Mouse (Mus musculus) small intestine, adult 2 months (tissue): ENCODE results near the gene Prph2. TPM values are rescaled to one million over a fixed set of nuclear protein-coding genes. Genes with fewer than 3 reads are reported as not detected.

Source experiments
- H3K27ac ChIP-seq: fragments of 200-500 bp; 2 replicates; pipeline ENCODE4 v1.5.1; 2012; ENCODE audit warnings: low read depth, low read length, control low read depth, inconsistent platforms; ENCODE audit not compliant: insufficient read depth
- H3K27me3 ChIP-seq: fragments of 200-500 bp; 2 replicates; pipeline ENCODE4 v1.6.1; 2012; ENCODE audit warnings: mild to moderate bottlenecking, moderate library complexity, low read length, inconsistent platforms; ENCODE audit not compliant: control insufficient read depth, insufficient read depth
- H3K36me3 ChIP-seq: fragments of 200-500 bp; 2 replicates; pipeline ENCODE4 v1.6.1; 2012; ENCODE audit warnings: mild to moderate bottlenecking, low read length, control low read depth, inconsistent platforms; ENCODE audit not compliant: control insufficient read depth, insufficient read depth
- H3K4me1 ChIP-seq: fragments of 200-500 bp; 2 replicates; pipeline ENCODE4 v1.6.1; 2012; ENCODE audit warnings: low read length, inconsistent platforms, mixed read lengths; ENCODE audit not compliant: control insufficient read depth, insufficient read depth, insufficient read length
- H3K4me3 ChIP-seq: fragments of 200-500 bp; 2 replicates; pipeline ENCODE4 v1.5.1; 2012; ENCODE audit warnings: low read depth, mild to moderate bottlenecking, control low read depth, inconsistent platforms, low read length, moderate library complexity
- CTCF ChIP-seq: fragments of 200-500 bp; IDR thresholded peaks from 2 replicates; pipeline ENCODE4 v1.5.1; 2012; ENCODE audit warnings: low read depth, mild to moderate bottlenecking, control low read depth, inconsistent platforms, low read length, moderate library complexity, mixed read lengths; ENCODE audit not compliant: insufficient replicate concordance, insufficient read length; ENCODE audit errors: extremely low read depth
- POLR2A ChIP-seq: fragments of 200-500 bp; IDR thresholded peaks from 2 replicates; pipeline ENCODE4 v1.6.1; 2012; ENCODE audit warnings: low read depth, mild to moderate bottlenecking, control low read depth, inconsistent platforms, low read length, moderate library complexity
- WGBS: fragments of 180-500 bp; shearing (Covaris S2); methylation state at CpG from one replicate; pipeline ENCODE4 v1.1.7; 2018; 5-methylcytosine and 5-hydroxymethylcytosine counted together
- polyA plus RNA-seq: library from polyadenylated mRNA; depleted of rRNA; stranded (reverse); fragments of >200 nt; gene quantifications from 2 replicates; pipeline ENCODE4 v1.2.3, GENCODE M21; 2012

Prph2 gene
- polyA plus RNA-seq, 1 experiment = not detected

- WGBS = 41% methylated on average over 4 of the region's 4 CpGs
- Histone ChIP-seq H3K36me3 (no peaks in the 10 kb centered on the region), H3K27me3 (no peaks in the 10 kb centered on the region), H3K27ac (no peak overlapping the region), H3K4me3 (no peak overlapping the region), H3K4me1 (no peaks in the 10 kb centered on the region)
- TF ChIP-seq POLR2A = no peak
- no peak for TF ChIP-seq CTCF
Measured at GRCm38 (mm10) chr17:46918951-46919350, 8.7 kb downstream of the Prph2 start.

- 55% methylated on average over 6 of the region's 6 CpGs for WGBS
- Histone ChIP-seq H3K27ac (no peak overlapping the region), H3K27me3 (no peaks in the 10 kb centered on the region), H3K36me3 (no peaks in the 10 kb centered on the region), H3K4me1 (no peaks in the 10 kb centered on the region), H3K4me3 (no peak overlapping the region)
- no peak for TF ChIP-seq CTCF
- no peak for TF ChIP-seq POLR2A
Measured at GRCm38 (mm10) chr17:46920855-46921254, 10.6 kb downstream of the Prph2 start.

DNA sequence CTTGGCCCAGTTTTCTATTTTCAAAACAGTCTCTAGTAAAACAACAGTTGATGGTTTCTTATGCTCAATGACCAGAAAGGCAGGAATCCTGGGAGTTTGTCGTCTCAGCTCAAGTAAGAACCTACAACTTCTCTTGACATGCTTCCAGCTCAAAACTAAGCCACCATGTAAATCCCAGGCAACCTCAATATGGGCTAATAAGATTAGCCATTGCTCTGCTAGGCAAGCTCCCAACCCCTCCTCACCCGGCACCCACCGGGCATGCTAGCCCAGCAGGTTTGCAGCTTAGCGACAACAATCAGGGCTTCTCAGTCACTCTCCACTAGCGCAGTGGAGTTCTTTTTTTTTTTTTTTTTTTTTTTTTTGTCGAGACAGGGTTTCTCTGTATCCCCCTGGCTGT, 15.9 kb downstream of the Prph2 start:
- no peaks in the 10 kb centered on the region for H3K27me3 ChIP-seq
- H3K36me3 ChIP-seq = peaks cover 10% of the 10 kb centered on the region
- whole genome bisulfite sequencing = 62% methylated on average over 6 of the region's 6 CpGs
- no peak overlapping the region for H3K4me3 ChIP-seq
- no peaks in the 10 kb centered on the region for H3K4me1 ChIP-seq
- no peak overlapping the region for H3K27ac ChIP-seq
- TF ChIP-seq CTCF (no peak), POLR2A (no peak)

DNA sequence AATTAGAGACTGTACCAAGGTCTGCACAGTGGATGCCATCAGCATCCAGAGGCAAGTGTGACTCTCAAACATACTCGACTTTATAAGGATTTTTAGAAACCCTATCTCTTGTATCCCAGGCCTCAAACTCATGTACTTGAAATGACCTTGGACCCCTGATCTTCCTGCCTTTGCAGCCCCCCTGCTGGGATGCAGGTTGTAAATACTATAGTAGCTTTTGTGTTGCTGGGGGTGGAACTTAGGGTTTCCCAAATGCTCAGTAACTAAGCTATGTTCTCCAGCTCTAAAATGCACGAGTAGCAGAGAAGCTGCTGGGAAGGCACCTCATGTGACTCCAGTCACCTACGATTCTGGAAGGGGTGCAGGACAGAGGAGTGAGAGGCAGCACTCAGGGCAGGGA, 16.7 kb downstream of the Prph2 start:
- H3K4me1 ChIP-seq = no peaks in the 10 kb centered on the region
- H3K27me3 ChIP-seq = no peaks in the 10 kb centered on the region
- no peak for TF ChIP-seq CTCF
- TF ChIP-seq POLR2A = no peak
- WGBS = 61% methylated on average over 3 of the region's 3 CpGs
- H3K4me3 ChIP-seq = no peak overlapping the region
- H3K36me3 ChIP-seq = peaks cover 17% of the 10 kb centered on the region
- H3K27ac ChIP-seq = no peak overlapping the region

GRCm38 (mm10) chr17:46927781-46928180, 17.5 kb downstream of the Prph2 start:
- peaks cover 25% of the 10 kb centered on the region for H3K36me3 ChIP-seq
- H3K27me3 ChIP-seq = no peaks in the 10 kb centered on the region
- H3K27ac ChIP-seq = no peak overlapping the region
- H3K4me1 ChIP-seq = no peaks in the 10 kb centered on the region
- 94% methylated on average over 5 of the region's 5 CpGs for WGBS
- H3K4me3 ChIP-seq = no peak overlapping the region
- TF ChIP-seq CTCF (no peak), POLR2A (no peak)

- Histone ChIP-seq H3K4me1 (no peaks in the 10 kb centered on the region), H3K4me3 (no peak overlapping the region), H3K27ac (no peak overlapping the region), H3K36me3 (peaks cover 40% of the 10 kb centered on the region), H3K27me3 (no peaks in the 10 kb centered on the region)
- no peak for TF ChIP-seq CTCF
- 73% methylated on average over 12 of the region's 12 CpGs for WGBS
Measured at GRCm38 (mm10) chr17:46929277-46929676, 19.0 kb downstream of the Prph2 start.

DNA sequence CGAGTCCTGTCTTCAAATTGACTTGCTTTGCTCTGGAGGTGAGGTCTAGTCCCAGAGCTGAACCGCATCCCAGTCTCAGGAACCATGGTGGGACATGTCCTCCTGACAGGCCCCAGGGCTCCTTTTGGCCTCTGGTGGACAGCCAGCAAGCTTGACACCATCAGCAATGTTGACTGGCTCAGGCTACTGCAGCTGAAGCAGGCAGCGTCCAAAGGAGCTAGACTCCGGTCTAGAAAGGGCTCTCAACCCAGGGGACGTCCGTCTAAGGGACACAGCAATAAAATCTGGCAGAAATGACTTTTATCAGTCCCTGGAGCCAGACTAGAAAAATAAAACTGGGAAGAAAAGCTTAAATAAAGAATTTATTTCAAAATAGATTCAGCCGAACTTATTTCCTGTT, 19.6 kb downstream of the Prph2 start:
- Histone ChIP-seq H3K27ac (no peak overlapping the region), H3K4me3 (no peak overlapping the region), H3K4me1 (no peaks in the 10 kb centered on the region), H3K36me3 (peaks cover 44% of the 10 kb centered on the region), H3K27me3 (no peaks in the 10 kb centered on the region)
- TF ChIP-seq CTCF = no peak
- no peak for TF ChIP-seq POLR2A
- WGBS = 90% methylated on average over 7 of the region's 7 CpGs

DNA sequence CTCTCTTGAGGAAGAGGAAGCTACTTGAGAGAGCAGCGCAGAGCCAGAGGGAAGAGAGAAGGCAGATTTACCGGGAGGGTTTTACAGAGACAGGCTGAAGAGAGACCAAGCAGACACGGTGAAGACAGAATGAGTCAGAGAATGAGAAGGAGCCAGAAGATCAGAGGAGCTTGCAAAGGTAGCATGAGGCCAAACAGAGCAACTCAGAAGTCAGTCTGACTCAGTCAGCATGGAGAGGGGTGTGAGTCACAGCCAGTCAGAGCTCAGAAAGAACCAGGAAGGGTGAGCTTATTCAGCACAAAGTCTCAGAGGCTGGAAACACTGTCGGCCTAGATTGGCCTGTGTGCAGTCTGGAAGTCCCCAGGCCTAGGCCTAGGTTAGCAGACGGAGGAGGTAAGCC, 22.7 kb downstream of the Prph2 start:
- no peaks in the 10 kb centered on the region for H3K4me1 ChIP-seq
- TF ChIP-seq POLR2A = no peak
- no peak for TF ChIP-seq CTCF
- H3K27ac ChIP-seq = no peak overlapping the region
- no peak overlapping the region for H3K4me3 ChIP-seq
- peaks cover 67% of the 10 kb centered on the region for H3K36me3 ChIP-seq
- WGBS = 88% methylated on average over 5 of the region's 5 CpGs
- no peaks in the 10 kb centered on the region for H3K27me3 ChIP-seq
